Mouse (Mus musculus): ENCODE data around the gene Fam129b. TPM values are rescaled to one million over a fixed set of nuclear protein-coding genes. Genes with fewer than 3 reads are reported as not detected.

The Fam129b gene
- total RNA-seq, 4 experiments from 2014 or later: 21.8 to 39.3 (median 32.1) TPM

GRCm38 (mm10) chr2:32923551-32924250 lies 47.8 kb downstream of the Fam129b start:
- no peak for DNase-seq (ENCODE audit: low spot score in 2 of 2)

GRCm38 (mm10) chr2:32924306-32924844 lies 48.5 kb downstream of the Fam129b start:
- DNase-seq (ENCODE audit: low spot score in 2 of 2): no peak

GRCm38 (mm10) chr2:32926330-32927075 lies 50.6 kb downstream of the Fam129b start:
- no peak for DNase-seq (ENCODE audit: low spot score in 2 of 2)

GRCm38 (mm10) chr2:32927624-32928234 lies 51.8 kb downstream of the Fam129b start:
- no peak for DNase-seq (ENCODE audit: low spot score in 2 of 2)

- peak; percentile 62 to 68 for DNase-seq (ENCODE audit: low spot score in 2 of 2)
These were observed 52.5 kb downstream of the Fam129b start for GRCm38 (mm10) chr2:32928235-32928946.

GRCm38 (mm10) chr2:32928947-32929829 lies 53.3 kb downstream of the Fam129b start:
- DNase-seq (ENCODE audit: low spot score in 2 of 2): no peak

- no peak for DNase-seq (ENCODE audit: low spot score in 2 of 2)
These were observed 55.8 kb downstream of the Fam129b start for GRCm38 (mm10) chr2:32931730-32932129.

GRCm38 (mm10) chr2:32938741-32939140 lies 62.8 kb downstream of the Fam129b start:
- no peak for DNase-seq (ENCODE audit: low spot score in 2 of 2)

- DNase-seq (ENCODE audit: low spot score in 2 of 2): no peak
These were observed 63.5 kb downstream of the Fam129b start for GRCm38 (mm10) chr2:32939418-32939817.

- DNase-seq (ENCODE audit: low spot score in 2 of 2): no peak
These were observed 64.6 kb downstream of the Fam129b start for GRCm38 (mm10) chr2:32940483-32940882.

GRCm38 (mm10) chr2:32947454-32947853 lies 71.5 kb downstream of the Fam129b start:
- no peak for DNase-seq (ENCODE audit: low spot score in 2 of 2)

- no peak for DNase-seq (ENCODE audit: low spot score in 2 of 2)
These were observed 78.7 kb downstream of the Fam129b start for GRCm38 (mm10) chr2:32954581-32954980.

GRCm38 (mm10) chr2:32957344-32957743 lies 81.4 kb downstream of the Fam129b start:
- DNase-seq (ENCODE audit: low spot score in 2 of 2): no peak

GRCm38 (mm10) chr2:32960273-32960672 lies 84.4 kb downstream of the Fam129b start:
- DNase-seq (ENCODE audit: low spot score in 2 of 2): no peak

- peak; percentile 91 to 94 for DNase-seq (ENCODE audit: low spot score in 2 of 2)
These were observed 85.5 kb downstream of the Fam129b start, which contains the start of the genes Rpl12 and Lrsam1 for GRCm38 (mm10) chr2:32961192-32961995. TSS of gene Rpl12 (plus strand) at chr2:32961559. TSS of gene Lrsam1 (minus strand) at chr2:32961614.

GRCm38 (mm10) chr2:32962062-32962874 lies 86.4 kb downstream of the Fam129b start:
- DNase-seq (ENCODE audit: low spot score in 2 of 2): no peak

- no peak for DNase-seq (ENCODE audit: low spot score in 2 of 2)
These were observed 86.9 kb downstream of the Fam129b start for GRCm38 (mm10) chr2:32962875-32963220.

- DNase-seq (ENCODE audit: low spot score in 2 of 2): no peak
These were observed 87.6 kb downstream of the Fam129b start for GRCm38 (mm10) chr2:32963544-32963943.

GRCm38 (mm10) chr2:32963981-32964380 lies 88.1 kb downstream of the Fam129b start:
- DNase-seq (ENCODE audit: low spot score in 2 of 2): no peak
